Mouse (Mus musculus): ENCODE data around the gene Rptor. TPM values are rescaled to one million over a fixed set of nuclear protein-coding genes. Genes with fewer than 3 reads are reported as not detected.

The Rptor gene
- total and polyA plus RNA-seq, 3 experiments = 19.7 to 32.4 (median 32.1) TPM

DNA sequence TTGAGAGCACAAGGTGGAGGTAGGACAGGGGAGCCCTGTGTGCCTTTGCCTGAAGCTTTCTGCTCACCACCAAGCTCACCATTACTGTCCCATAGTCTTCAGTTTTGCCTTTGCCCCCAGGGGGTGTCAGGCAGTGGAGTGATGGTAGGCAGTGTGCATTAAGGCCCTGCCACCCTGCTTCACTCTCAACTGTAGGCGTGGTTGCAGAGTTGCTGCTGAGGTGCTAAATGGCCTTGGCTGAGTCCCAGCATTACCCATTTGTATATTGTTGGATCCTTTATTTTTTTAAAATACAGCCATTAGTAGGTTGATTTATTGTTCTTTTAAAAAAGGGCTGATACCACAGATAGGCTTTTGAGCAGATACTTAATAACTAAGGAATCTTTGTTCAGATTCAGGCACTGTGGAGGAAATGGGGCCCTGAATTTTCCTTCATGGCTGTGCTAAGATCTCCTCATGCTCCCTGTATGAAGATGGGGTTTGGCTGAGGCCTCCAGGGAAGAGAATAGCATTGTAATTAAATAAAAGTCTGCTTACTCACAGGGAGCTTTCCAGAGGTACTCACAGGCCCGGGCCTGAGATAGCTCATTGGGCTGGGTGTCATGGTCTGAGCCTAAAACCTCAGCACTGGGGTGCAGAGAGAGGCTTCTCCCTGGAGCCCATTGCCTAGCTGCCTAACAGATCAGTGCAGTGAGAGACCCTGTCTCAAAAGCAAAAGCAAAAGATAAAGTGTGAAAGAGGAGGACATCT lies 83.4 kb downstream of the Rptor start:
- H3K36me3 ChIP-seq (ENCODE audit: control insufficient read depth, insufficient read depth, low read length) = no peaks in the 10 kb centered on the region
- no peak overlapping the region for H3K4me3 ChIP-seq
- H3K79me2 ChIP-seq (replicated peaks; ENCODE audit: control insufficient read depth, insufficient read depth, low read length) = no peaks in the 10 kb centered on the region; the same call in none of the 2 replicates
- 53% methylated on average over 2 of the region's 2 CpGs for WGBS
- no peaks in the 10 kb centered on the region for H3K27me3 ChIP-seq (ENCODE audit: control insufficient read depth, insufficient read depth, low read length)
- no peak overlapping the region for H3K9ac ChIP-seq (ENCODE audit: low read depth, low read length)
- intact Hi-C loops (cut with DNase I) = no loop called here
- no peak overlapping the region; the same call in 1 of the 2 replicates for H3K27ac ChIP-seq
- DNase-seq = no peak
- TF ChIP-seq POLR2A (IDR thresholded peaks at IDR 0.05; ENCODE audit: insufficient read depth, low read depth, low read length) = no peak
- TF ChIP-seq CTCF (IDR thresholded peaks at IDR 0.05) = no peak
- no peak for TF ChIP-seq EP300 (IDR thresholded peaks at IDR 0.05; ENCODE audit: insufficient read depth, low read depth, low read length)
- peaks cover 16% of the 10 kb centered on the region for H3K4me1 ChIP-seq (ENCODE audit: control insufficient read depth, insufficient read depth, low read length)

DNA sequence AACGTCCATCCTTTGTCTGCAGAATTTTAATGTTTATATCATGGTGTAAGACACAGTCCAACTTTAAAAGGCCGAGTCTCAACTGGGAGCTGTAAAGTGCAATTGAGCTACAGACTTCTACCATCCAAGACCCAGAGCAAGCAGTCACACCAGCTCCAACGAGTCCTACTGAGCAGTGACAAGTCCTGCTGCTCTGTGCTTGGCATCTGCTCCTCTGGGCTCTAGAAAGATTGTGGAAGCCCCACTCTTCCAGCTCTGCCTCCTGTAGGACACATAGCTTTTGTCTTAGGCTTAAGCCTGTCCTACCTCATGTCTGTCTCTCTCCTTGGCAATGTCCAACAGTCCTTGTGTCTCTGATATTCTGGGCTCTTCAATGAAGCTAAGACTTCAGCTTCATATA lies 84.6 kb downstream of the Rptor start:
- TF ChIP-seq POLR2A (IDR thresholded peaks at IDR 0.05; ENCODE audit: insufficient read depth, low read depth, low read length) (no peak), EP300 (IDR thresholded peaks at IDR 0.05; ENCODE audit: insufficient read depth, low read depth, low read length) (no peak), CTCF (IDR thresholded peaks at IDR 0.05) (no peak)
- no peaks in the 10 kb centered on the region; the same call in none of the 2 replicates for H3K79me2 ChIP-seq (replicated peaks; ENCODE audit: control insufficient read depth, insufficient read depth, low read length)
- intact Hi-C loops (cut with DNase I) = no loop called here
- no peaks in the 10 kb centered on the region for H3K36me3 ChIP-seq (ENCODE audit: control insufficient read depth, insufficient read depth, low read length)
- WGBS = 82% methylated on average over 3 of the region's 3 CpGs
- peaks cover 13% of the 10 kb centered on the region for H3K4me1 ChIP-seq (ENCODE audit: control insufficient read depth, insufficient read depth, low read length)
- no peak for DNase-seq
- no peak overlapping the region for H3K4me3 ChIP-seq
- no peak overlapping the region for H3K9ac ChIP-seq (ENCODE audit: low read depth, low read length)
- no peaks in the 10 kb centered on the region for H3K27me3 ChIP-seq (ENCODE audit: control insufficient read depth, insufficient read depth, low read length)
- H3K27ac ChIP-seq = no peak overlapping the region

DNA sequence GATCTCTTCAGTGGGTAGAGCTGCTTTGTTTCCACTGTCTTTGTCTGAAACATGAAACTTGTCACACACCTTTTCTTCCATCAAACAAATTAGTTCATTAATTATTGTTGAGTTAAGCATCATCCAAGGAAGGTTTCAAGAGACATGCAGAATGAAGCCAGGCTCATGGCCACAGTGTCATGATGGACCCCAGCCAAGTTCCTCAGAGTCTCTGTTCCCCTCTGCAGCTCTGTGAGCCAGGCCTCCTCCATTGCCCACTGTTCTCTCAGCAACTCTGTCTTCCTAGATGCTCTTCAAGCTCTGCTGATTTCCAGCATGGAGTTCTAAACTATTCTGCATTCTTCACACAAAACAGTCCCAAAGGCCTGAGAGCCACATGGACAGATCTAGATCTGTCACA lies 85.3 kb downstream of the Rptor start:
- TF ChIP-seq EP300 (IDR thresholded peaks at IDR 0.05; ENCODE audit: insufficient read depth, low read depth, low read length) (no peak), POLR2A (IDR thresholded peaks at IDR 0.05; ENCODE audit: insufficient read depth, low read depth, low read length) (no peak), CTCF (IDR thresholded peaks at IDR 0.05) (no peak)
- intact Hi-C loops (cut with DNase I) = no loop called here

DNA sequence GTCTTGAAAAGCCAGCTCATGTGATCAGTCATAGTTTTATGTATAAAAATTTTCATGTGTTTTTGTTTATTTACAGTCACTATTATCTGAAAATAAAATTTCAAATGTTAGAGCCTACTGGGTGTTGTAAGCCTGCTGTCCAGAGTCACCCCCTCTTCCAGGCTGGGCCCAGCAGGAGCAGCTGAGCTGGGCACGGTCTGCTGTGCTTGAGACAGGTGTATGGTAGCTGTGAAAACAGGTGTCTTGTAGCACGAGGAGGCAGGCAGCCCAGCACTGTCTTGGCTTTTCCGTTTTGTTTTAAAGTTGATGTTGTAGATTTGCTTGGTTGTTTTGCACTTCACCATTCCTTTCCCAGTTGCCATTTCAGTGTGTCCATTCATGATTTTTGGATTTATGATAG lies 87.2 kb downstream of the Rptor start:
- Histone ChIP-seq H3K79me2 (replicated peaks; ENCODE audit: control insufficient read depth, insufficient read depth, low read length) (peaks cover 1% of the 10 kb centered on the region), H3K36me3 (ENCODE audit: control insufficient read depth, insufficient read depth, low read length) (no peaks in the 10 kb centered on the region), H3K27ac (no peak overlapping the region), H3K4me3 (no peak overlapping the region), H3K27me3 (ENCODE audit: control insufficient read depth, insufficient read depth, low read length) (no peaks in the 10 kb centered on the region), H3K9ac (ENCODE audit: low read depth, low read length) (no peak overlapping the region), H3K4me1 (ENCODE audit: control insufficient read depth, insufficient read depth, low read length) (peaks cover 9% of the 10 kb centered on the region)
- no peak for TF ChIP-seq EP300 (IDR thresholded peaks at IDR 0.05; ENCODE audit: insufficient read depth, low read depth, low read length)
- no peak for TF ChIP-seq CTCF (IDR thresholded peaks at IDR 0.05)
- no peak for TF ChIP-seq POLR2A (IDR thresholded peaks at IDR 0.05; ENCODE audit: insufficient read depth, low read depth, low read length)
- 90% methylated on average over 3 of the region's 3 CpGs for WGBS
- DNase-seq = no peak
- intact Hi-C loops (cut with DNase I) = no loop called here

More for the DNA sequence above, 85.3 kb downstream of the Rptor start:
- Histone ChIP-seq H3K9ac (ENCODE audit: low read depth, low read length) (no peak overlapping the region), H3K79me2 (replicated peaks; ENCODE audit: control insufficient read depth, insufficient read depth, low read length) (peaks cover 1% of the 10 kb centered on the region; the same call in 1 of the 2 replicates), H3K36me3 (ENCODE audit: control insufficient read depth, insufficient read depth, low read length) (no peaks in the 10 kb centered on the region), H3K27ac (no peak overlapping the region), H3K27me3 (ENCODE audit: control insufficient read depth, insufficient read depth, low read length) (no peaks in the 10 kb centered on the region), H3K4me1 (ENCODE audit: control insufficient read depth, insufficient read depth, low read length) (peaks cover 10% of the 10 kb centered on the region), H3K4me3 (no peak overlapping the region)
- no peak for DNase-seq

DNA sequence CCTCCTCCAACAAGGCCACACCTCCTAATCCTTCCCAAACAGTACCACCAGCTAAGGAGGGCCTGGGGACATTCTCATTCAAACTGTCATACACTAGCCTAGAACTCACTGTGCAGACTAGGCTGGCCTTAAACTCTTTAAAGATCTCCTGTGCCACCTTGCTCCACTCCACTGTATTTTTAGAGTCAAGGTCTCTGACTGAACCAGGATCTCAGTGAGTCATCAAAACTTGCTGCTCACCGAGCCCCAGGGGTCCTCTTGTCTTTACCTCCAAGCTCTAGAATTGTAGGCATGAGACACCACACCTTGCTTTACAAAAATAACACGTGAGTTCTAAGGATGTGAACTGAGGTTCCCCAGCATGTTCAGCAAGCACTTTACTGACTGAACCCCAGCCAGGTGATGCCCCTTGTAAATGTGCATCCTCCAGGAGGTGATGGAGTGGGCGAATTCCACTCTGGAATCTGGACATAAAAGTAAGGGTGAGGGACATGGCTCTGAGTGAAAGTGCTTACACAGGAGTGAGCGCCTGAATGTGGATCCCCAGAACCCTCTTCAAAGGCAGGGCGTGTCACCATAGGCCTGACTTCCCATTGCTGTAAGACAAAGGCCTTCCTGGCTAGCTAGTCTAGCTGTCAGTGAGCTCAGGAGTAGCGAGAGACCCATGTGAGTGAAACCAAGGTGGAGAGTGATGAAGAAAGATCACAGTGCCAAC lies 89.6 kb downstream of the Rptor start:
- Histone ChIP-seq H3K4me3 (no peak overlapping the region), H3K27me3 (ENCODE audit: control insufficient read depth, insufficient read depth, low read length) (no peaks in the 10 kb centered on the region), H3K36me3 (ENCODE audit: control insufficient read depth, insufficient read depth, low read length) (no peaks in the 10 kb centered on the region), H3K9ac (ENCODE audit: low read depth, low read length) (no peak overlapping the region), H3K79me2 (replicated peaks; ENCODE audit: control insufficient read depth, insufficient read depth, low read length) (peaks cover 1% of the 10 kb centered on the region), H3K27ac (no peak overlapping the region), H3K4me1 (ENCODE audit: control insufficient read depth, insufficient read depth, low read length) (peaks cover 3% of the 10 kb centered on the region; the same call in 1 of the 2 replicates)
- DNase-seq = no peak
- WGBS = 85% methylated on average over 6 of the region's 6 CpGs
- intact Hi-C loops (cut with DNase I) = no loop called here
- TF ChIP-seq CTCF (IDR thresholded peaks at IDR 0.05) (no peak), EP300 (IDR thresholded peaks at IDR 0.05; ENCODE audit: insufficient read depth, low read depth, low read length) (no peak), POLR2A (IDR thresholded peaks at IDR 0.05; ENCODE audit: insufficient read depth, low read depth, low read length) (no peak)

DNA sequence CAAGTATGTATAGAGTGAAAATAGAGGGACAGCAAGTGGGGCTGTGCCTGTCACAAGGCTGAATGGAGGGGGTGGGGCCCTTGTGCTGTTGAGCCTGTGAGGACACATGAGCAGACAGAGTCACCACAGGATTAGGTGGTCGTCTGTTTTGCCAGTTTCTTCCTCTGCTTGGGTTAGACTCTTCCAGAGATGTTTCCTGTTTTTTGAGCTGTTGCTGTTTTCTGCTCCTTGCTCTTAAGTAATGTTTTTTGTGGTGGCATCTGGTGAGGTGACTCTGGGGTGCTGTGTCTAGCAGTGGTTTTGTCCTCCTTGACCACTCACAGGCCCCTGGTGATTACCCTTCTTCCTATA lies 90.2 kb downstream of the Rptor start:
- peaks cover 1% of the 10 kb centered on the region for H3K79me2 ChIP-seq (replicated peaks; ENCODE audit: control insufficient read depth, insufficient read depth, low read length)
- H3K27me3 ChIP-seq (ENCODE audit: control insufficient read depth, insufficient read depth, low read length) = no peaks in the 10 kb centered on the region
- no peak overlapping the region for H3K4me3 ChIP-seq
- H3K9ac ChIP-seq (ENCODE audit: low read depth, low read length) = no peak overlapping the region
- intact Hi-C loops (cut with DNase I) = no loop called here
- no peaks in the 10 kb centered on the region for H3K36me3 ChIP-seq (ENCODE audit: control insufficient read depth, insufficient read depth, low read length)
- H3K27ac ChIP-seq = no peak overlapping the region
- peaks cover 3% of the 10 kb centered on the region; the same call in 1 of the 2 replicates for H3K4me1 ChIP-seq (ENCODE audit: control insufficient read depth, insufficient read depth, low read length)
- TF ChIP-seq CTCF (IDR thresholded peaks at IDR 0.05) (no peak), POLR2A (IDR thresholded peaks at IDR 0.05; ENCODE audit: insufficient read depth, low read depth, low read length) (no peak), EP300 (IDR thresholded peaks at IDR 0.05; ENCODE audit: insufficient read depth, low read depth, low read length) (no peak)
- DNase-seq = no peak
- 35% methylated on average over 1 of the region's 1 CpGs for WGBS

Measured in heart, adult 2 months (tissue).